Comparison of ENCODE assay signal across 9 mouse cellular contexts in the genomic region with DNA sequence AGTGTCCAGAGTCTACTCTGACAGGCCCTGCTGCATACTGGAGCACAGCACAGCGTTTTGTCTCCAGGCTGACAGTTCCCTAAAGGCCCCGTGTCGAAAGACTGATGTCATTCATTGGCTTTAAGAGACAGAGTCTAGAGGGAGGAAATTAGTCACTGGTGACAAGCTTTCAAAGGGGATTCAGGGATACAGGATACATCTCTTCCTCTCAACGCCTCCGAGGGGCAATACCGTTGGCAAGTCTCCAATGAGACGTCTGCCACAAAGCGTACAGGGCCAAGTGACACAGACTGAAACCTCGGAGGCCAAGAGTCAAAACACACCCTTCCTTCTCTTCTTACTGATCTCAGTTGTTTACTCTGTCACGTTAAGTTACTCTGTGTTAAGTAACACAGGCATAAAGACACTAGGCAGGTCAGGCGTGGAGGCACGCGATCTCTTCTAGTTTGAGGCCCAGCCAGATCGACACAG. TPM values are rescaled to one million over a fixed set of nuclear protein-coding genes. Genes with fewer than 3 reads are reported as not detected.
DNase-seq lines count a peak whose midpoint lies in the region; ATAC-seq and TF ChIP-seq lines count a peak whose summit lies in the region.
"Had no signal": no experiment of that assay in that cellular context is flagged by ENCODE, and none has a peak within 500 bp of the region (broad histone marks: within the 10 kb centered on the region; RNA-seq: fewer than 3 reads in every experiment).

No protein-coding gene starts in this region.

- no peak overlapping the region for H3K4me2 ChIP-seq in forebrain, embryonic 16.5 days (ENCODE audit: low read length)
- H3K4me2 ChIP-seq in hindbrain, embryonic 13.5 days, result no peak overlapping the region
- H3K4me2 ChIP-seq in lung, embryonic 15.5 days, result no peak overlapping the region
- H3K4me2 ChIP-seq: limb, embryonic 13.5 days had no signal

- WGBS in forebrain, embryonic 16.5 days, result 43% methylated on average over 14 of the region's 14 CpGs
- 32% methylated on average over 14 of the region's 14 CpGs for WGBS in hindbrain, embryonic 13.5 days
- WGBS in lung, embryonic 15.5 days, result 16% methylated on average over 14 of the region's 14 CpGs

- peak; percentile 12; the same call in 1 of the 2 replicates for ATAC-seq in forebrain, embryonic 16.5 days
- ATAC-seq in hindbrain, embryonic 13.5 days (ENCODE audit: low FRiP score), result peak; percentile 52; the same call in 1 of the 2 replicates
- ATAC-seq in lung, embryonic 15.5 days (ENCODE audit: borderline replicate concordance, extremely low read depth, low FRiP score, low TSS enrichment), result peak; percentile 69

- H3K9me3 ChIP-seq in forebrain, embryonic 16.5 days (ENCODE audit: control insufficient read depth, low read length), result no peaks in the 10 kb centered on the region
- no peaks in the 10 kb centered on the region for H3K9me3 ChIP-seq in hindbrain, embryonic 13.5 days
- no peaks in the 10 kb centered on the region for H3K9me3 ChIP-seq in lung, embryonic 15.5 days
- H3K9me3 ChIP-seq: limb, embryonic 13.5 days had no signal

- H3K9ac ChIP-seq in forebrain, embryonic 16.5 days (replicated peaks; ENCODE audit: low read depth, low read length), result no peak overlapping the region
- peak overlapping the region; percentile 29; the same call in 1 of the 2 replicates for H3K9ac ChIP-seq in hindbrain, embryonic 13.5 days
- H3K9ac ChIP-seq in lung, embryonic 15.5 days, result no peak overlapping the region
- H3K9ac ChIP-seq: limb, embryonic 13.5 days had no signal

- no peak for DNase-seq in layer of hippocampus, adult 2 months (ENCODE audit: low spot score in 2 of 2)
- DNase-seq in layer of hippocampus, postnatal 36 days, result no peak
- DNase-seq in left cerebral cortex, postnatal 25 days (ENCODE audit: low spot score in 2 of 2), result no peak
- no peak for DNase-seq in embryo, embryonic 11 days
- DNase-seq in spleen, postnatal 10 days (ENCODE audit: low spot score in 2 of 2), result no peak

- TF ChIP-seq CTCF in layer of hippocampus, adult 2 months (conservative IDR thresholded peaks at IDR 0.05), result no peak

- peak overlapping the region; percentile 53; the same call in 1 of the 2 replicates for H3K27ac ChIP-seq in layer of hippocampus, adult 2 months
- H3K27ac ChIP-seq in forebrain, embryonic 16.5 days (ENCODE audit: low read length), result no peak overlapping the region
- H3K27ac ChIP-seq in hindbrain, embryonic 13.5 days, result peak overlapping the region; percentile 40; the same call in 1 of the 2 replicates
- peak overlapping the region; percentile 50; the same call in 1 of the 2 replicates for H3K27ac ChIP-seq in lung, embryonic 15.5 days
- H3K27ac ChIP-seq: limb, embryonic 13.5 days had no signal

- no peaks in the 10 kb centered on the region for H3K36me3 ChIP-seq in forebrain, embryonic 16.5 days (ENCODE audit: control insufficient read depth, insufficient read depth)
- H3K36me3 ChIP-seq in hindbrain, embryonic 13.5 days, result peaks cover 4% of the 10 kb centered on the region; the same call in 1 of the 2 replicates
- no peaks in the 10 kb centered on the region for H3K36me3 ChIP-seq in lung, embryonic 15.5 days
- H3K36me3 ChIP-seq: limb, embryonic 13.5 days had no signal

- 0 out of 2 replicates have a peak, but pooled peaks cover 3% of the 10 kb centered on the region for H3K4me1 ChIP-seq in forebrain, embryonic 16.5 days (replicated peaks; ENCODE audit: control insufficient read depth, insufficient read depth, low read length)
- H3K4me1 ChIP-seq in hindbrain, embryonic 13.5 days (replicated peaks), result peaks cover 19% of the 10 kb centered on the region
- peaks cover 10% of the 10 kb centered on the region for H3K4me1 ChIP-seq in lung, embryonic 15.5 days

- H3K4me3 ChIP-seq in layer of hippocampus, adult 2 months, result no peak overlapping the region
- H3K4me3 ChIP-seq in forebrain, embryonic 16.5 days (replicated peaks; ENCODE audit: low read length), result no peak overlapping the region
- H3K4me3 ChIP-seq in hindbrain, embryonic 13.5 days, result no peak overlapping the region
- H3K4me3 ChIP-seq in lung, embryonic 15.5 days, result no peak overlapping the region
- H3K4me3 ChIP-seq: limb, embryonic 13.5 days had no signal

- intact Hi-C loops in left cerebral cortex, postnatal 25 days (cut with DNase I), result no loop called here

- no peaks in the 10 kb centered on the region for H3K27me3 ChIP-seq in forebrain, embryonic 16.5 days (replicated peaks; ENCODE audit: control insufficient read depth, insufficient read depth, low read length)
- H3K27me3 ChIP-seq in hindbrain, embryonic 13.5 days, result peaks cover 13% of the 10 kb centered on the region; the same call in 1 of the 2 replicates
- no peaks in the 10 kb centered on the region for H3K27me3 ChIP-seq in lung, embryonic 15.5 days
- H3K27me3 ChIP-seq: limb, embryonic 13.5 days had no signal

RNA-seq across cellular contexts. Expression of a gene that starts 10.6 kb away (rescaled TPM):
- 10 to 100 TPM; 27.3 to 36.3 TPM for total RNA-seq in layer of hippocampus, adult 2 months (2021)
- total RNA-seq in layer of hippocampus, postnatal 36 days (2021), result 10 to 100 TPM; 29.0 to 32.8 TPM
- polyA plus RNA-seq in forebrain, embryonic 16.5 days (2015; fragmentation: Nextera tagmentation; extraction: Ambion mirVana), result 52.6 and 55.6 TPM in 2 replicates
- polyA plus RNA-seq in hindbrain, embryonic 13.5 days (2015; fragmentation: Nextera tagmentation; extraction: Ambion mirVana), result 58.7 and 63.7 TPM in 2 replicates
- 53.1 and 58.1 TPM in 2 replicates for polyA plus RNA-seq in lung, embryonic 15.5 days (2015; fragmentation: Nextera tagmentation; extraction: Ambion mirVana)
- 10 to 100 TPM; 32.4 to 36.7 TPM for total RNA-seq in left cerebral cortex, postnatal 25 days (2021)

RNA-seq across cellular contexts. Expression of a gene that starts 21.6 kb away (rescaled TPM):
- 10 to 100 TPM; 56.1 to 61.3 TPM for total RNA-seq in layer of hippocampus, adult 2 months (2021)
- 10 to 100 TPM; 48.2 to 62.2 TPM for total RNA-seq in layer of hippocampus, postnatal 36 days (2021)
- polyA plus RNA-seq in forebrain, embryonic 16.5 days (2015; fragmentation: Nextera tagmentation; extraction: Ambion mirVana), result 8.8 and 10.0 TPM in 2 replicates
- 5.9 and 7.8 TPM in 2 replicates for polyA plus RNA-seq in hindbrain, embryonic 13.5 days (2015; fragmentation: Nextera tagmentation; extraction: Ambion mirVana)
- polyA plus RNA-seq in lung, embryonic 15.5 days (2015; fragmentation: Nextera tagmentation; extraction: Ambion mirVana), result 3.5 and 4.0 TPM in 2 replicates
- total RNA-seq in left cerebral cortex, postnatal 25 days (2021), result 10 to 100 TPM; 41.6 to 49.7 TPM

RNA-seq across cellular contexts. Expression of a gene that starts 30.4 kb away (rescaled TPM):
- not detected for total RNA-seq in layer of hippocampus, adult 2 months (2021)
- total RNA-seq in layer of hippocampus, postnatal 36 days (2021), result not detected
- not detected in 2 replicates for polyA plus RNA-seq in forebrain, embryonic 16.5 days (2015; fragmentation: Nextera tagmentation; extraction: Ambion mirVana)
- polyA plus RNA-seq in hindbrain, embryonic 13.5 days (2015; fragmentation: Nextera tagmentation; extraction: Ambion mirVana), result not detected in 2 replicates
- polyA plus RNA-seq in lung, embryonic 15.5 days (2015; fragmentation: Nextera tagmentation; extraction: Ambion mirVana), result not detected in 2 replicates
- not detected for total RNA-seq in left cerebral cortex, postnatal 25 days (2021)
- polyA plus RNA-seq: limb, embryonic 13.5 days had no signal

Comparison
In these comparisons a context has a peak if more than half of its experiments do, and no peak if none do; other contexts are left out.
1. ATAC-seq: peak in every context shown above with its lines; median percentile 69 in lung, embryonic 15.5 days; 52 in hindbrain, embryonic 13.5 days; 12 in forebrain, embryonic 16.5 days.